Mouse (Mus musculus): ENCODE measurements around the gene Kcne4.

Kcne4 gene

GRCm38 (mm10) chr1:78860056-78860455 lies 43.5 kb downstream of the Kcne4 start:
- no peak for DNase-seq (ENCODE audit: low read depth, low spot score)

- DNase-seq (ENCODE audit: low read depth, low spot score) = no peak
Measured at GRCm38 (mm10) chr1:78862281-78862680, 45.7 kb downstream of the Kcne4 start.

GRCm38 (mm10) chr1:78863833-78864232 lies 47.3 kb downstream of the Kcne4 start:
- DNase-seq (ENCODE audit: low read depth, low spot score) = peak; percentile 56

GRCm38 (mm10) chr1:78864351-78864750 lies 47.8 kb downstream of the Kcne4 start:
- DNase-seq (ENCODE audit: low read depth, low spot score) = no peak

GRCm38 (mm10) chr1:78864799-78865346 lies 48.3 kb downstream of the Kcne4 start:
- DNase-seq (ENCODE audit: low read depth, low spot score) = peak; percentile 43

- DNase-seq (ENCODE audit: low read depth, low spot score) = no peak
Measured at GRCm38 (mm10) chr1:78865991-78866390, 49.4 kb downstream of the Kcne4 start.

- no peak for DNase-seq (ENCODE audit: low read depth, low spot score)
Measured at GRCm38 (mm10) chr1:78866455-78866854, 49.9 kb downstream of the Kcne4 start.
